Mouse (Mus musculus): ENCODE results near the gene Rcc1.
"Not testable (repeated sequence)": the region's sequence is repeated elsewhere in the genome, so short reads cannot be mapped to it uniquely, and the experiment has no call there.

Rcc1 gene

GRCm38 (mm10) chr4:132329835-132330354 lies 23.5 kb downstream of the Rcc1 start:
- in situ Hi-C loops (cut with MboI; ENCODE audit: low pct_unique_long_range_greater_than_20kb in 1 of 2, low sequenced_read_pairs in 2 of 2, unreplicated experiment in 1 of 2) = no loop called here

DNA sequence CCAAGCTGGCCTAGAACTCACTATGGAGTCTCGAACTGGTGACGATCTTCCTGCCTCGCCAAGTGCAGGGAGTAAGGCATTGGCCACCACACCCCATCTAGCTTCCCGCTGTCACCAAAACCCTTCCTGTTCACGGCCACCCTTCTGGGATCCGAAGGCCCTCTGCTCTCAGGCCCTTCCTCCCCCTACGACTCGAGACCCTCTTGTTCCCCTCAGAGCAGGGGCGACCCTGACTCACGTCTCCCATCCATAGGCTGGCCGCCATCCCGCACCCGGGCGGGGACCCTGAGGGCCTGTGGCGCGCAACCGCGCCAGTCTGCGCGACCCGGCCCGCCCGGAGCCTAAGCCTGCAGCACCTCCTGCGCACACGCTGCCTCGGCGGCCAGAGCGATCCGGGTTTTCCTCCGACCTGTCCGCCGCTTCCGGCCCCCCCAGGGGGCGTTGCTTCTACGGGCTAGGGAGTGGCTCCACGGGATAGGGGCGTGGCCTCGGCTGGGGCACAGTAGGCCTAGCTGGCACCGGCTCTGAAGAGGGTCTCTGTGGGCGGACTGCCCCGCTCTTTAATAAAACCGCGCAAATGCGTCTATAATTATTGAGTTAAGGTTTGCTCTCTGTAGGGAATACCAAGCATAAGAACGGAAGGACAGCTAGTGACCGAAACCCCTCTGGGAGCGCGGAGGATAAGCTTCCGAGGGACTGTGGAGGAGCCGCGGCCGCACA lies 24.1 kb downstream of the Rcc1 start, which contains the start of gene Trnau1ap:
Gene Trnau1ap, minus strand, starts transcription at position 424 of the 720 bp plus-strand sequence.
- in situ Hi-C loops (cut with MboI; ENCODE audit: low pct_unique_long_range_greater_than_20kb in 1 of 2, low sequenced_read_pairs in 2 of 2, unreplicated experiment in 1 of 2) = no loop called here

DNA sequence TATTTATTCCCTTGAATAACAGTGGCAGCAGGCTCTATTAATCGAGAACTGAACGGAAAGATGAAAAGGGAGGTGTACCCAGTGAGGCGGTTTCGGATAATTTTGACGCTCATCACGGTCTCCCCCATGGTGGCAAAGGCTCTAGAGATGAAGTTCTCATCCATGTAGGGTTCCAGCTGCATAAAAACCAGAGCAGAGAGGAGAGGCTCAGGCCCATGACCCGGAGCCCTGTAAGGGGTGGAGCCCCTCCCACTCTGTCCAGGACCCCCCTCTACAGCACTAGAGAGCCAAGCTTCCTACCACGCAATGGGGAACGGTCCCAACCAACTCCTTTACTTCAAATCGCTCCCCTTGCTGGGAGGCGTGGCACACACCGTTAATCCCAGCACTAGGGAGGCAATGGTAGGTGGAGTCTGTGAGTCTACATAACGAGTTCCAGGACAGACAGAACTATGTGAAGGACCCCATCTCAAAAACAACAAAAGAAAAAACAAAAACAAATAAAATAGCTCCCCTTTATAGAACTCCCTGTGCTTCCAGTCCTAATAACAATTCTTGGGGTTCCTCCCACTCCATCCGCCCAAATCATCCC lies 24.9 kb downstream of the Rcc1 start:
- in situ Hi-C loops (cut with MboI; ENCODE audit: low pct_unique_long_range_greater_than_20kb in 1 of 2, low sequenced_read_pairs in 2 of 2, unreplicated experiment in 1 of 2) = no loop called here

GRCm38 (mm10) chr4:132326481-132326880 lies 26.9 kb downstream of the Rcc1 start:
- in situ Hi-C loops (cut with MboI; ENCODE audit: low pct_unique_long_range_greater_than_20kb in 1 of 2, low sequenced_read_pairs in 2 of 2, unreplicated experiment in 1 of 2) = no loop called here

DNA sequence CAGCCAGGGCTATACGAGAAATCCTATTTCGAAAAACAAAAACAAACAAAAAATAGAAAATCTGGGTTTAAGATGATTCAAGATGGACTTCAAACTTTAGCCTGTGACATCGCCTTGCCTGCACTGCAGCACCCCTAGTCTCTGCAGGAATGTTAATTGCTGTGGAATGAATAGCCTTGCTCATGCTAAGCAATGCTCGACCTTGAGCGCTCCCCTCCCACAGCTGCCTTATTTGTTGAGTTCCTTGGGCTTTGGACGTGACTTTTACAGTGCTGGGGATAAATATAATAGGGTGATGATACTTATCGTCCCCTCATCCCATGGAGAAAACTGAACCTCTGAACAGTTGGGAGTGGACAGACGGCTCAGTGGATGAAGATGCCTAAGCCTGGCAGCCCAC lies 37.7 kb downstream of the Rcc1 start:
- in situ Hi-C loops (cut with MboI; ENCODE audit: low pct_unique_long_range_greater_than_20kb in 1 of 2, low sequenced_read_pairs in 2 of 2, unreplicated experiment in 1 of 2) = no loop called here

DNA sequence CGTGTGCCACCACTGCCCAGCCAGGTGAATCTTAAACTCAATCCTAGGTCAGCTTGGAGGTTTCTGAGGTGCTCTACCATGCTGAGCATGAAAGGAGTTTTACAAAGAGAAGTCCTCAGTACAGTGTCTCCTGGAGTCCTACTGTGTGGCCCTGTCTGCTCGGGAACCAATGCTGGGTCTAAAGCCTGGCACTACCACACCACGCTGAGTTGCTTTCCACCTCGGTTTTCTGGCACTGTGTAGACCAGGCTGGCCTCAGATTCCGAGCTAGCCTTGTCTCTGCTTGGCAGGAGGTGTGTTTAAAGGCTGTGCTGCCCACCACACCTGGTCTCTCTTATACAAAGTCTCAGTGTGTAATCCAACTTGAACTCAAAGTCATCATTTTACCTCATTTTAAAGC lies 40.8 kb downstream of the Rcc1 start:
- in situ Hi-C loops (cut with MboI; ENCODE audit: low pct_unique_long_range_greater_than_20kb in 1 of 2, low sequenced_read_pairs in 2 of 2, unreplicated experiment in 1 of 2) = no loop called here

DNA sequence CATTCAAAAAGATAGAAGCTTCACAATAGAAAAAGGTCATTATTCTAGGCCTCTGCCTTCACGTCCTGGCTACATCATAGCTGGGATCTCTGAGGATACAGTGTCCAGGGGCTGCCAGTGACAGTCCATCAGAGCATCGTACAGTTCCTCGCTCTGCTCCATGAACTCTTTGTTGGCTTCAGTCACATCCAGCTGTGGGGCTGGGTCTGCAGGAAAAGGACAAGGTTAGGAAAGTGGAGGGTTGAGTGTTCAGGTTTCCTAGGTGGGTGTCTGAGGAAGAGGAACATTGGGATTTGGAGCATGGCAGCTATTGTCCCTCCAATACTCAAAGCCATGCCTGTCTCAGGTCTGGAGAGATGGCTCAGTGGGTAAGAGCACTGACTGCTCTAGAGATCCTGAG lies 41.6 kb downstream of the Rcc1 start:
- in situ Hi-C loops (cut with MboI; ENCODE audit: low pct_unique_long_range_greater_than_20kb in 1 of 2, low sequenced_read_pairs in 2 of 2, unreplicated experiment in 1 of 2) = no loop called here

GRCm38 (mm10) chr4:132311209-132311608 lies 42.2 kb downstream of the Rcc1 start:
- in situ Hi-C loops (cut with MboI; ENCODE audit: low pct_unique_long_range_greater_than_20kb in 1 of 2, low sequenced_read_pairs in 2 of 2, unreplicated experiment in 1 of 2) = no loop called here

DNA sequence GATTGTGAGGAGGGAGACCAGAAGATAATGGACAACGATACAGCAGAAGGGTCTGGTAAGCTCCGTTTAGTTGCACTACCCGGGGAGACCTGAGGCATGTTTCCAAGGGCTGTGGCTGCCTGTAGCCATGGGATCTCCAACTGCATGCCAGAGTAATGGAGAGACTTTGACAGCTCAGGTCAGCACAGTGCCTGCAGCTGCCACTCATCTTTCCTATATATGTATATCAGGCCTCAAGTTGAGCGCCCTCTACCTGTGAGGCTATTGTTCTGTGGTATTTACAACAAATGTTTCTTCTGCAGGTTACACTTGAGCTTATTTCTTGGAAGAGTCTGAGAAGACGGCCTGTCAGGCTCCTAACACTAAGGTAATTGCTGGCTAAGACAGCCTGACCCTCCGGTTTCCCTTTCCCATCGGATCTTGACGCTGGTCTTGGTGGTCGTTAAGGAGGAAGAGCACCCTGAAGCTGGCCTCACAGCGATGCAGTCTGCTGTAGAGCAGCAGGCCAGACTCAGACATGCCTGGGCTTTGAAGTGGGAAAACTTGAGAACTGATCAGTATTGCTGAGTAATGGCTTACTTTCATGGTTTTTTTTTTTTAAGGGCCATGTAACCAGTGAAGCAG lies 43.4 kb downstream of the Rcc1 start:
- in situ Hi-C loops (cut with MboI; ENCODE audit: low pct_unique_long_range_greater_than_20kb in 1 of 2, low sequenced_read_pairs in 2 of 2, unreplicated experiment in 1 of 2) = no loop called here

DNA sequence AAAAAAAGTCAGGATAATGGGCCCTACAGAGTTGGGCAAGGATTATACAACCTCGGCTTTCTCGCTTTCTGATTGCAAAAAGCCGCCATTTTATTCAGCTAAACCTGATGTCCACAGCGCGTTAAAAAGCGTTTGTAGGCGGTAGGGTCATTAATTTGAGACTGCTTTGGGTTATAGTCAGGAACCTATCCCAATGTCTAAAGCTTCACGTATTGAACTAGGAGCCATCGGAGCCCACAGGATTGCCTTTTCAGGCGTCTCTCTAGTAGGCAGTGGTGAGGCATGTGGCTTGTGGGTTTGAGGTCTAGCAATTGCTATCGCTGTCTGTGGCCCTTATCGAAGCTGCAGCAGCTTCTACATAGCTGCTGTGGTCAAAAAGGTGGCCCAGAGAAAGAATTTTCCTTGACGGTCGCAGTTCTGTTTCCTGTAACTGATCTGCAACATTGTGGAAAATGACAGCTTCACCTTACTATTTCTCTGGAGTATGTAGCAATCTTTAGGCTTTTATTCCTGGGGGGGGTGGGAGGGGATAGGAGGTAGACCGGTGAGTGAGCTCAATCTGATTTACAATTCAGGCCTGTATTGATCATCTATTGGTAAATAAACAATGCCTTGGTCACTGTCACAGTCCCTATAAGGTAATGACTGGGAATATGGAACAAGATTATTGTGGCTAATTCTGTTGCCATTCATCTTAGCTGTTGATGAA lies 44.1 kb downstream of the Rcc1 start:
- in situ Hi-C loops (cut with MboI; ENCODE audit: low pct_unique_long_range_greater_than_20kb in 1 of 2, low sequenced_read_pairs in 2 of 2, unreplicated experiment in 1 of 2) = no loop called here

GRCm38 (mm10) chr4:132308437-132309139 lies 44.8 kb downstream of the Rcc1 start:
- in situ Hi-C loops (cut with MboI; ENCODE audit: low pct_unique_long_range_greater_than_20kb in 1 of 2, low sequenced_read_pairs in 2 of 2, unreplicated experiment in 1 of 2) = no loop called here

DNA sequence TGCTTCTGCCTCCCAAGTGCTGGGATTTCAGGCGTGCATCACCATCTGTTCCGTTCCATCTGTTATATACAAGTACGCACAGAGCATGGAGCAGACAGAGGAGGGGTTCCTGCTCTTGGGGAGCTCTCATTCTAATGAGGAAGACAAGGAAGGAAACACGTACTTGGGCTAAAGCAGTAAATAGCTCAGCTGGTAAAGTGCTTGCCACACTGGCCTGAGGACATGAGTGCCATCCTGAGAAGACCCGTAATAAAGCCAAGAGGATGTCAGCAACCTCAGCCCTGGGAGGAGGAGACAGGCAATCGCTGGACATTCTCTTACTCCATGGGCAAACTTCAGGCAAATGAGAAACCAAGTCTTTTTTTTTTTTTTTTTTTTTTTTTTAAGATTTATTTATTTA lies 47.4 kb downstream of the Rcc1 start:
- in situ Hi-C loops (cut with MboI; ENCODE audit: low pct_unique_long_range_greater_than_20kb in 1 of 2, low sequenced_read_pairs in 2 of 2, unreplicated experiment in 1 of 2) = no loop called here

DNA sequence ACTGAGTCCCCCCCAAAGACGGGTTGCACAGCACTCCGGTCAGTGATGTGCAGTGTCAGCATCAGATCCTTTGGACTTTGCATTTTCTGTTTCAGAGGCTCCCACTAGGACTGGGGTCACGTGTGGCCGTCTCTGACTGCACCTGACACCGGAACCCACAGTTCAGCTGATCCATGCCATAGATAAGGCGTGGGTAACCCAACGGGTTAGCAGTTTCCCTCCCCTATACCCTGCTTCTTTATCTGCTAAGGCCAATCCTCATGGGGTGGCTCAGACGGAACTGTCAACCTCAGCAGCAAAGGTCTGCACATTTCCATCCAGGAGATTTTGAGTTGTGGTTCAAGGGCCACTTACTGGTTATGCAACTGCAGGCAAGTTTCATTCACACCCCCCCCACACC lies 48.1 kb downstream of the Rcc1 start:
- in situ Hi-C loops (cut with MboI; ENCODE audit: low pct_unique_long_range_greater_than_20kb in 1 of 2, low sequenced_read_pairs in 2 of 2, unreplicated experiment in 1 of 2) = no loop called here

- in situ Hi-C loops (cut with MboI; ENCODE audit: low pct_unique_long_range_greater_than_20kb in 1 of 2, low sequenced_read_pairs in 2 of 2, unreplicated experiment in 1 of 2) = not testable (repeated sequence)
Observed at GRCm38 (mm10) chr4:132303484-132303883, 49.9 kb downstream of the Rcc1 start.

DNA sequence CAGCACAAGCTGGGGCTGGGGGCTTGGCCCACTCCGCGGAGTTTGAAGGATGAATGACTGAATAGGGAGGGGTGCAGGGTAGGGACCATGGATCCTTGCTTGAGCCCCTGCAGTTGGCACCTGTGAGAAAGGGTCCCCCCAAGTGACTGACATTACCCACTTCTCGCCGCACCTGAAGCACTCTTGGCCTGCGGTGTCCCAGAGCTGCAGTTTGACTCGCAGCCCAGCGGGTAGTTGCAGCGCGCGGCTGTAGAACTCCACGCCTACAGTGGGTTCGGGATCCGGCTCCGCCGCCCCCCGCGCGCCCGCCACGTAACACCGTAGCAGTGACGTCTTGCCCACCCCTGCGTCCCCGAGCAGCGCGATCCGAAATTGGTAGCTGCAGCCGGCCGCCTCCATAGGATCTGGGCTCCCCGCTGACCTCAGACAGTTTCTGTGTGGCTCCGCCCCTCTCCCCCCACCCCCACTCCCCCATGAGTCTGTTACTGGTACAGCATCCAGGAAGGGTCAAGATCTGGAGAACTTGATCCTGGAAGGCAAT lies 50.4 kb downstream of the Rcc1 start, which contains the start of gene Rab42:
Gene Rab42, minus strand, starts transcription at position 447 of the 541 bp plus-strand sequence.
- in situ Hi-C loops (cut with MboI; ENCODE audit: low pct_unique_long_range_greater_than_20kb in 1 of 2, low sequenced_read_pairs in 2 of 2, unreplicated experiment in 1 of 2) = no loop called here

DNA sequence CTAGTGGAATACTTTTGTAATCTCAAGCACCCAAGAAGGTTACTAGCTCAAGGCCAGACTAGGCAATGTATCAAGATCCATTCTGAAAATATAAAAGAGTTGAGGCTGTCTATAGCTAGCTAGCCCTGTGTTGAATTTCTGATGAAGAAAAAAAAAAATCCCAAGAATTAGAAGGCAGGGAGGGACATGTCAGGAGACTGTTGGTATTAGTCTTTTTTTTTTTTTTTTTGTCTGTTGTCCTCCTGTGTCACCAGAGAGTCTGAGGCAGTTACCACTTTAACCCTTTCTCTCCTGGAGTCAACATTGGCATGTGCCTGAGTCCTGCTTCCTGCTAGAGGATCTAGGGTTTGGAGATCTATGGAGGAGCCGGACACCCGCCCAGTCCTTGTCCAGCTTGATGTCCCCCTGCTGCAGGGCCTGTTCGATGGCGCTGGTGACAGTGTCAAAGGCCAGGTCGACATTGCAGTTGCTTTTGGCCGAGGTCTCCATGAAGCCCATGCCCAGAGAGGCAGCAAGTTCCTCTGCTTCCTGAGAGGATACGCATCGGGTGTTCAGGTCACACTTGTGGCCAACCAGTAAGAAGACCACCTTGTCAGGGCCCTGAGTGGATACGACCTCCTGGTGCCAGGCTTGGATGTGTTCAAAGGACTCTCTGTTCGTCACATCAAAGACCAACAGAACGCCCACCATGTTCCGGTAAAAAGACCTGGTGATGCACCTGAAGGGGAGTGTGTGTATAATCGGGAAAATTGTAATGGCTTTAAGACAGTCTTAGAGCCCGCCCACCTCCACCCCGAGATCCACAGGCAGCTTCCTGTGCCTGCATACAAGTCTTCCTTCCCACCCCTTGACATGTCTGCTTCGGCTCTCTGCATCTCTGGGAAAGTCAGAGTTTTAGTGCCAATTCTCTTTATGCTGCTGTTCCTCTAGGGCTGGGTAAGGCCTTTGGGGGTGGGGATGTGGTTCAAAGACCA lies 51.2 kb downstream of the Rcc1 start:
- in situ Hi-C loops (cut with MboI; ENCODE audit: low pct_unique_long_range_greater_than_20kb in 1 of 2, low sequenced_read_pairs in 2 of 2, unreplicated experiment in 1 of 2) = no loop called here

DNA sequence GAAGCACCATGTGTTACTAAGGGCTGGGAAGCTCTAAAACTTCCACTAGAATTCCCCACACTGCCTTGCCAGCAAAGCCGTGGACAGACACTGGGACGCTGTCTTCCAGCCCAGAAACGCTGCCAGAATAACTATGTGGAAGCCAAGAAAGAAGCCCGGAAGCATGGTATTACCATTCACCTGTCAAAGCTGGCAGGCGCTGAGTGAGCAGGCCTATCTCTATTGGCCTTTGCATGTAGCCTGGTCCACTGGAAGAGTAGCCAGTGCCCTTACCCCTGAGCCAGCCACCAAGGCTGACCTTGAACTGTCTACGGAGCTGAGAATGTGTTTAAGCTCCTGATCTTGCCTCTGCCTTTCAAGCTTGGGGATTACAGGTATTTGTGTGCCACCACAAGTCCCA lies 51.9 kb downstream of the Rcc1 start:
- in situ Hi-C loops (cut with MboI; ENCODE audit: low pct_unique_long_range_greater_than_20kb in 1 of 2, low sequenced_read_pairs in 2 of 2, unreplicated experiment in 1 of 2) = no loop called here

All from mouse embryonic stem cell (cell line).